Mouse (Mus musculus) liver, embryonic 13.5 days (tissue): ENCODE data around the gene Tmc8. TPM values are rescaled to one million over a fixed set of nuclear protein-coding genes. Genes with fewer than 3 reads are reported as not detected.
A peak's percentile ranks its signal among the peaks of the same experiment; 100 is the strongest.

Experiments
- ATAC-seq: fragments of 200-750 bp; cut with Nextera tagmentation; 2 replicates; pipeline ENCODE4 v1.8.0; 2017; ENCODE audit warnings: low read depth, mild to moderate bottlenecking, moderate number of reproducible peaks, moderate library complexity
- DNase-seq: peaks from one replicate; pipeline ENCODE4 v3.0.0; 2022
- H3K27ac ChIP-seq: fragments of 300-500 bp; sonication (generic); 2 replicates; pipeline ENCODE4 v1.5.1; 2015; ENCODE audit warnings: moderate library complexity, mild to moderate bottlenecking, inconsistent platforms
- H3K27me3 ChIP-seq: fragments of 300-500 bp; sonication (generic); 2 replicates; pipeline ENCODE4 v1.6.1; 2015; ENCODE audit warnings: mild to moderate bottlenecking, inconsistent platforms
- H3K36me3 ChIP-seq: fragments of 300-500 bp; sonication (generic); 2 replicates; pipeline ENCODE4 v1.6.1; 2015; ENCODE audit warnings: mild to moderate bottlenecking, inconsistent platforms
- H3K4me1 ChIP-seq: fragments of 300-500 bp; sonication (generic); replicated peaks from 2 replicates; pipeline ENCODE4 v1.6.1; 2015; ENCODE audit warnings: inconsistent platforms
- H3K4me2 ChIP-seq: fragments of 300-500 bp; sonication (generic); 2 replicates; pipeline ENCODE4 v1.6.1; 2015; ENCODE audit warnings: inconsistent platforms, mild to moderate bottlenecking, moderate library complexity
- H3K4me3 ChIP-seq: fragments of 300-500 bp; sonication (generic); replicated peaks from 2 replicates; pipeline ENCODE4 v1.5.1; 2015; ENCODE audit warnings: mild to moderate bottlenecking, inconsistent platforms
- H3K9ac ChIP-seq: fragments of 300-500 bp; sonication (generic); 2 replicates; pipeline ENCODE4 v1.6.1; 2015; ENCODE audit warnings: mild to moderate bottlenecking, inconsistent platforms
- H3K9me3 ChIP-seq: fragments of 300-500 bp; sonication (generic); replicated peaks from 2 replicates; pipeline ENCODE4 v1.6.1; 2016; ENCODE audit warnings: inconsistent platforms
- WGBS: fragments of 180-500 bp; shearing (Covaris S2); methylation state at CpG from one replicate; pipeline ENCODE4 v1.1.7; 2015; ENCODE audit not compliant: insufficient replicate concordance; 5-methylcytosine and 5-hydroxymethylcytosine counted together
- polyA plus RNA-seq: library from polyadenylated mRNA; unstranded; fragments of >200 nt; fragmentation: Nextera tagmentation; extraction: Ambion mirVana; gene quantifications from 2 replicates; pipeline ENCODE4 v1.2.1, GENCODE M21; 2015

Tmc8 gene
- polyA plus RNA-seq, 1 experiment from 2014 or later = 16.2 TPM

DNA sequence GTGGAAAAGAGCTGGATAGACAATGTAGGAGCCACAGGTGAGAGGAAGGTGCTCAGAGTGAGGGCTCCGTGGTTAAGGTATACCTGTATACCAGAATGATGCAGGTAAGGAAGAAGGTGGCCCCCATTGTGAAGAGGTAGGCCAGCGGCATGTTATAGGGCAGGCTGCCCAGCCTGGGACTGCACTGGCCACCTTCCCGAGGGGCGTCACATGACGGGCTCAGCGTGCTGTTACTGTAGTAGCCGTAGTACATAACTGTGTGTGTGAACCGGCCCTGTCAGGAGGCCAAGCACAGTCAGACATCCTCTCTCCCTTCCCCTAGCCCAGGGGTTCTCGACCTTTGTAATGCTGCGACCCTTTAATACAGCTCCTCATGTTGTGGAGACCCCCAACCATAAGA lies 7.0 kb upstream of the Tmc8 start:
- H3K4me3 ChIP-seq = no peak overlapping the region
- DNase-seq (no peak), ATAC-seq (no peak)
- H3K27me3 ChIP-seq = no peaks in the 10 kb centered on the region
- H3K9ac ChIP-seq = no peak overlapping the region
- peaks cover 89% of the 10 kb centered on the region for H3K36me3 ChIP-seq
- 93% methylated on average over 10 of the region's 10 CpGs for WGBS
- H3K27ac ChIP-seq = no peak overlapping the region
- H3K4me1 ChIP-seq = peaks cover 47% of the 10 kb centered on the region
- H3K9me3 ChIP-seq = no peaks in the 10 kb centered on the region
- H3K4me2 ChIP-seq = no peak overlapping the region

DNA sequence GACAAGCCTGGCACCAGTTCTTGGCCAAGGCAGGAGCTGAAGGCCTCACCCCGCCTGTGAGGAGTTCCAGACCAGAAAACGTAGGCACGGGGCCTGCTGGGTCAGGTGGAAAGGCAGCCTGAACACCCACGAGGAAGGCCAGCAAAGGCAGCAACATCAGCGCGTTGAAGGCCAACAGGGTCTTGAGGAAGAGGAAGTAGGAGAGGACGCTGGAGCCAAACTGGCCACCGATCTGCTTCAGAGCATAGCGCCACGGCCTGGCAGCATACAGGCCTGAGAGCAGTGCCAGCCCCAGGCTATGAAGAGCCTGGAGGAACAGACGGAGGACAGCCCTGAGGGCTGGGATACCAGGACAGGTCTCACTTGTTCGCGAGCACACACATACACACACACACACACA lies 6.3 kb upstream of the Tmc8 start:
- ATAC-seq = no peak
- Histone ChIP-seq H3K4me3 (no peak overlapping the region), H3K27ac (0 out of 2 replicates have a peak overlapping the region, but pooled peaks have one; percentile 34), H3K36me3 (peaks cover 83% of the 10 kb centered on the region), H3K4me1 (peaks cover 47% of the 10 kb centered on the region), H3K9me3 (no peaks in the 10 kb centered on the region), H3K9ac (no peak overlapping the region), H3K27me3 (no peaks in the 10 kb centered on the region), H3K4me2 (no peak overlapping the region)
- 76% methylated on average over 13 of the region's 13 CpGs for WGBS
- no peak for DNase-seq

DNA sequence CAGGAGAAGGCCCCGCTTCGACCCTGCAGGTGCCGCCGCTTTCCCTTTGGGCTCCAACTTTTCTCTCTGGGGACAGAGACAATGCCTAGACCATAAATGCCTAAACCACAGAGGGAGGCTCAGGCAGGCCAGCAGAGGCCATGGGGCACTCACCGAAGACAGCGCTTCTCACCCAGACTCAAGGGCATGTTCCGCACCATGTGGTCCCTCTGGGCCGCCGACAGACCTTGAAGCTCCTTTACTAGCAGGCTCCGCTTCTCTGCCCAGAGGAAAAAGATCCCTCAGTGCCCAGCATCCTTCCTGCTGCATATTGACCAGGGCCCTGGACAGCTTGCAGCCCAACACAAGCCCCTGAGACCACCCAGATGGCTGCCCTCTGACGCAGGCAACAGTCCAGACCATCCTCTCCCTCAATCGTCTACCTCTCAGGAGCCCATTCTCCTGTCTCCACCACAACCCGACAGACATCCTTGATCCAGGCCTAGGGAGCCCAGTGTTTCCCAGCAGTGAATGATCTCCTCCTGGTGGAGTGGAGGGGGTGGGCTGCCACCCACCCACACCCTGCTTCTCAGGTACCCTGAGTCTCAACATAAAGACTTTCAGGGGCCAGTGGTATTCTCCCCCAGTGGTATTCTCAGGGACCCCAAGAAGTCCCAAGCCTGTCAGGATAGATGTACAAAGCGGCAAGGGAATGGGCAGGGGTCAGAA lies 5.6 kb upstream of the Tmc8 start:
- no peak for DNase-seq
- Histone ChIP-seq H3K4me3 (no peak overlapping the region), H3K27ac (peak overlapping the region; percentile 34; the same call in 1 of the 2 replicates), H3K4me1 (peaks cover 51% of the 10 kb centered on the region), H3K4me2 (no peak overlapping the region), H3K36me3 (peaks cover 76% of the 10 kb centered on the region), H3K9ac (no peak overlapping the region), H3K27me3 (no peaks in the 10 kb centered on the region), H3K9me3 (no peaks in the 10 kb centered on the region)
- no peak for ATAC-seq
- 94% methylated on average over 14 of the region's 14 CpGs for WGBS

DNA sequence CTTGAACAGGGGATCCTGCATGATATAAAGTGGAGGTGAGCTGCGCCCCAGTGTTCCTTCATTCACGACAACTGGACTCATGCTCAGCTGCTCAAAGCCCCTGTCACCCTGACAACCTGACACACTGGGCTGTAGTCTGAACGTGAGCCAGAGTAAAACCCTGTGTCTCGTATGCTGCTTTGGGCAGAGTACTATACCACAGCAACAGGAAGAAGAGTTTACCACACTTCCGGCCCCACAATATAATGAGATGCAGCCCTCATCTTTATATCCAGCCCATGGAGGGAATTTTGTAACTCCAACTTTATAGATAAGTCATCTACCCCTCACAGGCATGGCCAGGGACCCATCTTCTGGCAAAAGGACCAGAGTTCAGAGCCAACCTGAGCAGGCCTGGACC lies 4.8 kb upstream of the Tmc8 start:
- WGBS = 84% methylated on average over 5 of the region's 5 CpGs
- Histone ChIP-seq H3K9me3 (no peaks in the 10 kb centered on the region), H3K9ac (peak overlapping the region; percentile 97), H3K27ac (peak overlapping the region; percentile 100; the same call in 1 of the 2 replicates), H3K36me3 (peaks cover 67% of the 10 kb centered on the region), H3K4me3 (0 out of 2 replicates have a peak overlapping the region, but pooled peaks have one; percentile 96), H3K4me1 (peaks cover 60% of the 10 kb centered on the region), H3K4me2 (peak overlapping the region; percentile 98), H3K27me3 (no peaks in the 10 kb centered on the region)
- ATAC-seq = no peak
- DNase-seq = no peak

DNA sequence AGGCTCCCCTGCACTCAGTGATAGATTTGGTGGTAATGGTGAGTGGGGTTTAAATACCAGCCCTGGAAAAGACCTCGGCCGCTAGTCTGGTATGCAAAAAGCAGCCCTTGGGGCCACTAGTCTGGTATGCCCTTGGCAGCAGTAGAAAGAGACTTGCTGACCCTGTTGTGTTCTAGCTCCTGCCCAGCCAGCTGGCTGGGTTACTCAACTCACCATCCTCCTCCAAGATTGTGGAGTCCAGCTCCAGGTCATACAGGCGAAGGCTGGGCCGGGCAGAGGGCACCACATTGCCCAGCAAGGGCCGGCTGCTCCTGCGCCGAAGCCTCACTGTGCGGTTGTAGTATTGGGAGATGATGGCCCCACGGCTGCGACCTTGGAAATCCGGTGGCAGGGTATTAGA lies 3.8 kb upstream of the Tmc8 start:
- peaks cover 65% of the 10 kb centered on the region for H3K4me1 ChIP-seq
- H3K9ac ChIP-seq = peak overlapping the region; percentile 97
- DNase-seq (no peak), ATAC-seq (no peak)
- H3K27ac ChIP-seq = peak overlapping the region; percentile 100
- no peaks in the 10 kb centered on the region for H3K27me3 ChIP-seq
- no peaks in the 10 kb centered on the region for H3K9me3 ChIP-seq
- H3K4me3 ChIP-seq = peak overlapping the region; percentile 96
- peaks cover 58% of the 10 kb centered on the region for H3K36me3 ChIP-seq
- WGBS = 91% methylated on average over 11 of the region's 11 CpGs
- H3K4me2 ChIP-seq = peak overlapping the region; percentile 98

DNA sequence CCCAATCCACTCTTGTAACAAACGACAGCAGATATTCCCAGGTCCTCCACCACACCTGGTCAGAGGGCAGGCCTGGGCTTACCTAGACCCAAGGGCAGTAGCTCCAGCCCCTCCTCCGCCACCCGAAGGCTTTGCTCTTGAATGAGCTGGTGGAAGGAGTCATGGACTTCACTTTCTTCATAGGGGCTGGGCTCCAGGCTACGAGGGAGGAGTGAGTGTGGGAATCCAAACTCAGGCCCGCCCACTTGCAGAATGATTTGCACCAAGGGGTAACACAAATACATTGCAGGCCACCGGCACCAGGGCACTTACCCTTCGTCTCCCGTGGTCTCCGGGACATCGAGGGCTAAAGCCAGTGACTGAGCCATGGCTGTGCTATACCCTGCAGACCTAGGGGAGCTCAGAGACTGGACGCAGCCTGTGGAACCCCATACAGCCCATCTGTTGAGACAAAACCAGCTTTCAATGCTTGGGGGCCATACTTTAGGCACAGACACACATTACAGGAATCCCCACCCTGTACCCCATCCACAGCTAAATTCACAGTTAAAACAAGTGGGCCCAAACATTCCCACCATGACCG lies 2.9 kb upstream of the Tmc8 start:
- ATAC-seq = no peak
- peak overlapping the region; percentile 96 for H3K4me3 ChIP-seq
- H3K4me2 ChIP-seq = peak overlapping the region; percentile 98
- peak; percentile 52 for DNase-seq
- peak overlapping the region; percentile 100 for H3K27ac ChIP-seq
- no peaks in the 10 kb centered on the region for H3K9me3 ChIP-seq
- peaks cover 52% of the 10 kb centered on the region for H3K36me3 ChIP-seq
- peaks cover 66% of the 10 kb centered on the region for H3K4me1 ChIP-seq
- H3K27me3 ChIP-seq = no peaks in the 10 kb centered on the region
- H3K9ac ChIP-seq = peak overlapping the region; percentile 97
- 25% methylated on average over 12 of the region's 12 CpGs for WGBS

DNA sequence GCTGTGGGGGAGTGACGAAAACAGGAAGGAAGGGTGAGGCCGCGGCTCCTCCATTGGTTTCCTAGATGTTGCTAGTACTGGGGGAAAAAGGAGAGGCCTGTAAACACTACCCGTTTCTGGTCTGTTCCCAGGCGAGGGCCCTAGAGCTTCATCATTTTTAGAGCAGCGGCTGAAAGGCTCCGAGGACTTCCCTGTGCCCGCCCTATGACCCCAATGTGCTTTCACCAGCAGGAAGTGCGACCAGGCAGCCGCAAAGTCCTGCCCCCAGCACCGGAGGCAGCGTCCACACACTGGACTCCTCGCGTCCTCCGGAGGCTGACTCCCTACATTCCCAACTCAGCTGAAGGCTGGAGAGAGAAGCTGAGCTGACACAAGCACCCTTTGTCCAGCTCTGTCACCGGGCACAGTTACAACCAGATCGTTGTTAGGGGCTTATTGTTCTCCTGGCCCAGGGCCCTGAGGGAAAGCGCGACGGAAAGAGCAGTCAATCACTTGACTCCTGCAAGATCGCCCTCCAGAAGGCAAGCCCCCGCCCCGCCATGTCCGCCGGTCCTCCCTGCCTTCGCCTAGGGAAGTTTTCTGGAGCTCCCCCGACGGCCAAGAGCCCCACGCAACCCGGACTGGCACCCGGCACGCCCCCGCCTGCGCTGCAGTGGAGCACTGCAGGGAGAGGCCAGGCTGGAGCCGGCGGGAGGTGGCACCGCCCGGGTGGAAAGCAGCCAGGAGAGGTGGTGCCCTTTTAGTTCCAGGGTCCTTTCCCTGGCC lies 2.3 kb upstream of the Tmc8 start:
- Histone ChIP-seq H3K9me3 (no peaks in the 10 kb centered on the region), H3K4me1 (peaks cover 71% of the 10 kb centered on the region), H3K4me2 (peak overlapping the region; percentile 98), H3K4me3 (peak overlapping the region; percentile 96), H3K9ac (peak overlapping the region; percentile 97), H3K27me3 (no peaks in the 10 kb centered on the region), H3K36me3 (peaks cover 52% of the 10 kb centered on the region), H3K27ac (peak overlapping the region; percentile 100)
- peak; percentile 33 for ATAC-seq
- DNase-seq = peak; percentile 58
- WGBS = 2% methylated on average over 38 of the region's 38 CpGs

DNA sequence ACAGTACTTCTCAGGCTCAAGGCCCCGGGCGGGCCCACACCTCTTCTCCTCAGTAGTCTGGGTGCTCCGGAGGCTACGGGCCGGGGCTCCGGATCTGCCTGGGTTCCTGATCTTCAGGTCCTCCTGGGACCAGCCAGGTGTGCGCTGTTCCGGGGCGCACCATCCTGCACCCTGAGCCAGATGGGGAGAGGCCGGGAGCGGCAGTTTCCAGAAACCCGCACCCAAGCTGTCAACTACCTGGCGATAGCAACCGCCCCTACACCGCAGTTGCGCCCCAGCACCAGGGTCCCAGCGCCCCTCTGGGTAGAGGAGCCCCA lies 1.7 kb upstream of the Tmc8 start:
- peaks cover 76% of the 10 kb centered on the region for H3K4me1 ChIP-seq
- under 1% methylated on average over 17 of the region's 17 CpGs for WGBS
- ATAC-seq = peak; percentile 8
- H3K4me2 ChIP-seq = peak overlapping the region; percentile 98
- peak overlapping the region; percentile 96 for H3K4me3 ChIP-seq
- peak overlapping the region; percentile 97 for H3K9ac ChIP-seq
- peaks cover 52% of the 10 kb centered on the region for H3K36me3 ChIP-seq
- H3K9me3 ChIP-seq = no peaks in the 10 kb centered on the region
- no peak for DNase-seq
- peak overlapping the region; percentile 100 for H3K27ac ChIP-seq
- H3K27me3 ChIP-seq = no peaks in the 10 kb centered on the region

DNA sequence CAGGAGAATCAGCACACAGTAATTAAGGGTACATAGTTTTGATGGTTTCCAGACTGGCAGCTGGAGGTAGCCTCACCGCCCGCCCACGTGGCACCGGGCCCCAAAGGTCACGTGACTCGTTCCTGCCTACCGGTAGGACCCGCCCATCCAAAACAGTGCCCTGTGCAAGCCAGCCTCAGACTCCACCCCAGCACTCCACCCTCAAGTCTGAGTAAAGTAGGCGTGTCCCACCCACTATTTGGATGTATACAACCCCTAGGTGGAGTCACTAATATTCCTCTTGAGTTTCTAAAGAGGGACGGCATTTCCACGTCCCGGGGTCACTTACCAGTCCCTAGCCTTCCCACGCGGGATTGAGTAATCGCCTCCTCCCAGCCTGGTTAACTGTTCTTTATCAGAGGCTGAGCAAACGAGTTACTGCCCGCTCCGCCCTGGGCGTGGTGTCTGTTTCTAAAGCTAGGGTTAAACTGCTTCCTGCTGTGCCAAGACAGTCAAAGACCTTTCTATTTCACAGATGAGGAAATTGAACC lies 1.2 kb upstream of the Tmc8 start:
- peak; percentile 76 for ATAC-seq
- WGBS = under 1% methylated on average over 19 of the region's 19 CpGs
- Histone ChIP-seq H3K9ac (peak overlapping the region; percentile 97), H3K27ac (peak overlapping the region; percentile 100), H3K4me2 (peak overlapping the region; percentile 98), H3K4me1 (peaks cover 79% of the 10 kb centered on the region), H3K27me3 (no peaks in the 10 kb centered on the region), H3K4me3 (peak overlapping the region; percentile 96), H3K36me3 (peaks cover 52% of the 10 kb centered on the region), H3K9me3 (no peaks in the 10 kb centered on the region)
- DNase-seq = peak; percentile 94

DNA sequence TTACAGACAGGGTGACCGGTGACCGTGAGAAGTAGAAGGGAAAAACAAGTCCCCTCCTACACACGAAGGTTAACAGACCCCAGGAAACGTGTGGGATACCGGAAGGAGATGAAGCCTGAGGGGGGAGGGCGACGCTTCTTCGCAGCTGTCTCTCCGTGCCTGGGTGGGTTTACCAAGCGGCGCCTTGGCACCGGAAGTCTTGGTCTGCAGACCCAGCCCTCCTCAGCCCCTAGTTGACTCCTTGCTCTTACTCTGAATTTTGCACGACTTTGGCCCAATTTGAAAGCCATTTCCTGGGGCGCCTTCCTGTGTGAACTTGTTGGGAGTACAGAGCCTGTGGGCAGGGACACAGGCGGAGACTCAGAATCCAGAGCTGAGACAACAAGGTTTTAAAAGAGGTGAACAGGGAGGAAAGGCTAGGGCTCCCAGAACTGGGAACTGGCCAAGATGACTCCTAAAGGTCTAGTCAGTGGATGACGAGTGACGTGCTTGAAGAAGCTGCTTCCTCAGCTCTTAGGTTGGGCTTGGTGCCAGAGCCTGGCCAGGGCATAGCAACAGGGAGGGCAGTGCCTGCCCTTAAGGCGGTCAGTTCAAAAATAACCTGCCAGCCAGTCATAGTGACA lies 566 bp upstream of the Tmc8 start:
- peak overlapping the region; percentile 100 for H3K27ac ChIP-seq
- H3K4me1 ChIP-seq = peaks cover 81% of the 10 kb centered on the region
- peak overlapping the region; percentile 98 for H3K4me2 ChIP-seq
- 4% methylated on average over 18 of the region's 18 CpGs for WGBS
- H3K9me3 ChIP-seq = no peaks in the 10 kb centered on the region
- DNase-seq (peak; percentile 34), ATAC-seq (peak; percentile 7)
- no peaks in the 10 kb centered on the region for H3K27me3 ChIP-seq
- H3K36me3 ChIP-seq = peaks cover 52% of the 10 kb centered on the region
- peak overlapping the region; percentile 96 for H3K4me3 ChIP-seq
- peak overlapping the region; percentile 97 for H3K9ac ChIP-seq

DNA sequence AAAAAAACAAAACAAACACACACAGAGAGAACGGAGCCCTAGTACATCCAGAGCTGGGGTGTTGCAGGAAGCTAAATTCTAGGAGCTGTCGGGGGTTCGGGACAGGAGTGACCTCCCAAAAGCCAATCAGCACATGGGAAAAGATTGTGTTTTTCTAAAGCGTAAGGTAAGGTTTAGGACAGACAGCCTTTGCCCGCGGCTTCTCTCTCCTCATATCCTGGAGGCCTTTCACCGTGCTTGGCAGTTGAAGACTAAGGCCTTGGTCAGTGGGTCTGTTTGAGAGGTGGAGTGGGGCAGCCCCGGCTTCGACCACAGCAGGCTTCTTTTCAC lies 794 bp downstream of the Tmc8 start:
- H3K27me3 ChIP-seq = no peaks in the 10 kb centered on the region
- DNase-seq (no peak), ATAC-seq (no peak)
- peak overlapping the region; percentile 96 for H3K4me3 ChIP-seq
- H3K4me2 ChIP-seq = peak overlapping the region; percentile 98
- H3K4me1 ChIP-seq = peaks cover 72% of the 10 kb centered on the region
- 6% methylated on average over 9 of the region's 9 CpGs for WGBS
- H3K9me3 ChIP-seq = no peaks in the 10 kb centered on the region
- H3K36me3 ChIP-seq = peaks cover 52% of the 10 kb centered on the region
- peak overlapping the region; percentile 97 for H3K9ac ChIP-seq
- peak overlapping the region; percentile 100 for H3K27ac ChIP-seq
